Comparison of ENCODE assay signal across 8 mouse cellular contexts in the genomic region with DNA sequence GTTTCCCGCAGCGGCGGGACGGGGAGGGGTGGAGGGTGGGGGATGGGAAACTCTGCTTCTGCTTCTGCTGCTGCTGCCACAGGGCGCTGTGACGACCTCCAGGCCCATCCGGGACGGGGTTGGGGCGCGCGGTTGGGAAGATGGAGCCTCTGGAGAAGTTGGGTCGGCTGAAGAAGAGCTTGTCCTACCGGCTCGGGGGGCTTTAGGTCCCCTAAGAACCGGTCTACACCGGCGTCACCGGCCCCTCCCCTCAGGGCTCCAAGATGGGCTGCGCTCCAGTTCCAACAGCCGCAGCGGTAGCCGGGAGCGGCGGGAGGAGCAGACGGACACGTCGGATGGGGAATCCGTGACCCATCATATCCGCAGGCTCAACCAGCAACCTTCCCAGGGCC. TPM values are rescaled to one million over a fixed set of nuclear protein-coding genes. Genes with fewer than 3 reads are reported as not detected.
DNase-seq lines count a peak whose midpoint lies in the region; ATAC-seq and TF ChIP-seq lines count a peak whose summit lies in the region.

No protein-coding gene starts in this region.

- 0 out of 2 replicates have a peak, but pooled peaks have one; percentile 13 for TF ChIP-seq POLR2A in bone marrow, adult 2 months (IDR thresholded peaks at IDR 0.05; ENCODE audit: borderline replicate concordance, control insufficient read depth, low read depth, low read length)

- ATAC-seq in erythroid progenitor cell, adult 5-6 weeks (replicated peaks; ENCODE audit: low FRiP score, poor library complexity, severe bottlenecking), result 0 out of 2 replicates have a peak, but pooled peaks have one; percentile 26
- ATAC-seq in heart, embryonic 15.5 days (replicated peaks; ENCODE audit: insufficient number of reproducible peaks, insufficient read depth, low FRiP score, low read depth), result peak; percentile 31
- 0 out of 2 replicates have a peak, but pooled peaks have one; percentile 4 for ATAC-seq in liver, embryonic 15.5 days (ENCODE audit: insufficient read depth)
- ATAC-seq in neural tube, embryonic 14.5 days (ENCODE audit: low read depth), result peak; percentile 29
- ATAC-seq in megakaryocyte-erythroid progenitor cell, adult 5-6 weeks (replicated peaks; ENCODE audit: low FRiP score, low TSS enrichment, poor library complexity, severe bottlenecking), result no peak

- peak overlapping the region; percentile 80 for H3K9ac ChIP-seq in heart, embryonic 15.5 days
- peak overlapping the region; percentile 62 for H3K9ac ChIP-seq in liver, embryonic 15.5 days
- peak overlapping the region; percentile 82 for H3K9ac ChIP-seq in neural tube, embryonic 14.5 days (replicated peaks; ENCODE audit: low read depth, low read length)

- no peak for TF ChIP-seq CTCF in E14TG2a.4 (conservative IDR thresholded peaks at IDR 0.05; ENCODE audit: low read length)
- TF ChIP-seq CTCF in bone marrow, adult 2 months (IDR thresholded peaks at IDR 0.05; ENCODE audit: control insufficient read depth, insufficient read depth, low read length), result no peak

- H3K4me2 ChIP-seq in heart, embryonic 15.5 days, result peak overlapping the region; percentile 91
- H3K4me2 ChIP-seq in liver, embryonic 15.5 days, result peak overlapping the region; percentile 98
- peak overlapping the region; percentile 86 for H3K4me2 ChIP-seq in neural tube, embryonic 14.5 days (ENCODE audit: low read depth, low read length)

- H3K4me1 ChIP-seq in E14TG2a.4 (replicated peaks; ENCODE audit: low read depth, low read length), result peaks cover 59% of the 10 kb centered on the region
- H3K4me1 ChIP-seq in bone marrow, adult 2 months (ENCODE audit: control insufficient read depth, insufficient read depth, low read length), result no peaks in the 10 kb centered on the region; the same call in none of the 2 replicates
- peaks cover 19% of the 10 kb centered on the region for H3K4me1 ChIP-seq in heart, embryonic 15.5 days (replicated peaks)
- peaks cover 38% of the 10 kb centered on the region for H3K4me1 ChIP-seq in liver, embryonic 15.5 days (replicated peaks)
- H3K4me1 ChIP-seq in neural tube, embryonic 14.5 days (ENCODE audit: control insufficient read depth, insufficient read depth, low read length), result peaks cover 15% of the 10 kb centered on the region; the same call in 1 of the 2 replicates

- 1% methylated on average over 29 of the region's 29 CpGs for WGBS in bone marrow, adult 2 months
- under 1% methylated on average over 28 of the region's 29 CpGs for WGBS in heart, embryonic 15.5 days
- WGBS in liver, embryonic 15.5 days (ENCODE audit: insufficient replicate concordance), result 0% methylated on average over 29 of the region's 29 CpGs
- WGBS in neural tube, embryonic 14.5 days, result under 1% methylated on average over 25 of the region's 29 CpGs

- peak overlapping the region; percentile 93 for H3K4me3 ChIP-seq in E14TG2a.4 (replicated peaks; ENCODE audit: low read length)
- H3K4me3 ChIP-seq in bone marrow, adult 2 months (replicated peaks; ENCODE audit: control insufficient read depth, low read depth, low read length), result peak overlapping the region; percentile 76
- peak overlapping the region; percentile 92 for H3K4me3 ChIP-seq in heart, embryonic 15.5 days
- H3K4me3 ChIP-seq in liver, embryonic 15.5 days (replicated peaks), result peak overlapping the region; percentile 89
- H3K4me3 ChIP-seq in neural tube, embryonic 14.5 days (ENCODE audit: low read depth, low read length), result peak overlapping the region; percentile 94

- H3K9me3 ChIP-seq in E14TG2a.4 (ENCODE audit: low read length), result no peaks in the 10 kb centered on the region
- H3K9me3 ChIP-seq in heart, embryonic 15.5 days (replicated peaks), result no peaks in the 10 kb centered on the region
- no peaks in the 10 kb centered on the region for H3K9me3 ChIP-seq in liver, embryonic 15.5 days (replicated peaks)
- H3K9me3 ChIP-seq in neural tube, embryonic 14.5 days (ENCODE audit: control insufficient read depth, low read length), result no peaks in the 10 kb centered on the region

- DNase-seq in kidney, postnatal 10 days, result peak; percentile 76

- no peaks in the 10 kb centered on the region for H3K27me3 ChIP-seq in E14TG2a.4 (ENCODE audit: insufficient read depth, low read length)
- H3K27me3 ChIP-seq in heart, embryonic 15.5 days, result no peaks in the 10 kb centered on the region
- no peaks in the 10 kb centered on the region; the same call in 1 of the 2 replicates for H3K27me3 ChIP-seq in liver, embryonic 15.5 days
- H3K27me3 ChIP-seq in neural tube, embryonic 14.5 days (ENCODE audit: control insufficient read depth, insufficient read depth, low read length), result no peaks in the 10 kb centered on the region

- H3K27ac ChIP-seq in bone marrow, adult 2 months (ENCODE audit: control insufficient read depth, insufficient read depth, low read depth, low read length, poor library complexity), result peak overlapping the region; percentile 84
- H3K27ac ChIP-seq in heart, embryonic 15.5 days, result peak overlapping the region; percentile 97
- peak overlapping the region; percentile 89 for H3K27ac ChIP-seq in liver, embryonic 15.5 days (replicated peaks)
- peak overlapping the region; percentile 91 for H3K27ac ChIP-seq in neural tube, embryonic 14.5 days (ENCODE audit: low read depth, low read length)

- peaks cover 64% of the 10 kb centered on the region for H3K36me3 ChIP-seq in E14TG2a.4 (ENCODE audit: insufficient read depth, low read length)
- H3K36me3 ChIP-seq in heart, embryonic 15.5 days, result peaks cover 26% of the 10 kb centered on the region
- H3K36me3 ChIP-seq in liver, embryonic 15.5 days (replicated peaks), result peaks cover 14% of the 10 kb centered on the region
- H3K36me3 ChIP-seq in neural tube, embryonic 14.5 days (ENCODE audit: control insufficient read depth, insufficient read depth, low read length), result peaks cover 24% of the 10 kb centered on the region

RNA-seq across cellular contexts. Expression of a gene that starts 0.3 kb away (rescaled TPM):
- 23.0 and 34.5 TPM in 2 replicates for polyA plus RNA-seq in bone marrow, adult 2 months (2011; ENCODE audit: insufficient read depth, insufficient read length, low replicate concordance, missing spikeins)
- total RNA-seq in erythroid progenitor cell, adult 5-6 weeks (2015; ENCODE audit: low replicate concordance), result 5.4 and 6.5 TPM in 2 replicates
- 4.6 TPM in 1 of 2 replicates, not detected in the other for total RNA-seq in erythroid progenitor cell, adult 5-6 weeks (2017; ENCODE audit: low replicate concordance)
- 13.7 and 20.4 TPM in 2 replicates for polyA plus RNA-seq in heart, embryonic 15.5 days (2015; fragmentation: Nextera tagmentation; extraction: Ambion mirVana)
- polyA plus RNA-seq in liver, embryonic 15.5 days (2015; fragmentation: Nextera tagmentation; extraction: Ambion mirVana), result 5.5 and 6.8 TPM in 2 replicates
- 65.3 and 78.2 TPM in 2 replicates for polyA plus RNA-seq in neural tube, embryonic 14.5 days (2014; fragmentation: Nextera tagmentation; extraction: Ambion mirVana)
- total RNA-seq in megakaryocyte-erythroid progenitor cell, adult 5-6 weeks (2014; fragmentation: Nextera tagmentation), result 41.0 and 48.3 TPM in 2 replicates
- 20.5 and 31.3 TPM in 2 replicates for total RNA-seq in megakaryocyte-erythroid progenitor cell, adult 5-6 weeks (2017)

RNA-seq across cellular contexts. Expression of a gene that starts 0.7 kb away (rescaled TPM):
- 28.0 and 29.9 TPM in 2 replicates for polyA plus RNA-seq in bone marrow, adult 2 months (2011; ENCODE audit: insufficient read depth, insufficient read length, low replicate concordance, missing spikeins)
- total RNA-seq in erythroid progenitor cell, adult 5-6 weeks (2015; ENCODE audit: low replicate concordance), result 1.3 and 4.3 TPM in 2 replicates
- total RNA-seq in erythroid progenitor cell, adult 5-6 weeks (2017; ENCODE audit: low replicate concordance), result 3.3 and 4.9 TPM in 2 replicates
- polyA plus RNA-seq in heart, embryonic 15.5 days (2015; fragmentation: Nextera tagmentation; extraction: Ambion mirVana), result 31.4 and 37.8 TPM in 2 replicates
- polyA plus RNA-seq in liver, embryonic 15.5 days (2015; fragmentation: Nextera tagmentation; extraction: Ambion mirVana), result 9.3 and 10.8 TPM in 2 replicates
- polyA plus RNA-seq in neural tube, embryonic 14.5 days (2014; fragmentation: Nextera tagmentation; extraction: Ambion mirVana), result 45.9 and 50.3 TPM in 2 replicates
- 27.1 and 28.2 TPM in 2 replicates for total RNA-seq in megakaryocyte-erythroid progenitor cell, adult 5-6 weeks (2014; fragmentation: Nextera tagmentation)
- total RNA-seq in megakaryocyte-erythroid progenitor cell, adult 5-6 weeks (2017), result 13.8 and 16.3 TPM in 2 replicates

RNA-seq across cellular contexts. Expression of a gene that starts 10.8 kb away (rescaled TPM):
- polyA plus RNA-seq in bone marrow, adult 2 months (2011; ENCODE audit: insufficient read depth, insufficient read length, low replicate concordance, missing spikeins), result 77.2 and 120 TPM in 2 replicates
- 26.3 and 36.9 TPM in 2 replicates for total RNA-seq in erythroid progenitor cell, adult 5-6 weeks (2015; ENCODE audit: low replicate concordance)
- 120 and 139 TPM in 2 replicates for total RNA-seq in erythroid progenitor cell, adult 5-6 weeks (2017; ENCODE audit: low replicate concordance)
- 57.8 and 71.3 TPM in 2 replicates for polyA plus RNA-seq in heart, embryonic 15.5 days (2015; fragmentation: Nextera tagmentation; extraction: Ambion mirVana)
- polyA plus RNA-seq in liver, embryonic 15.5 days (2015; fragmentation: Nextera tagmentation; extraction: Ambion mirVana), result 37.4 and 47.0 TPM in 2 replicates
- polyA plus RNA-seq in neural tube, embryonic 14.5 days (2014; fragmentation: Nextera tagmentation; extraction: Ambion mirVana), result 71.1 and 81.1 TPM in 2 replicates
- total RNA-seq in megakaryocyte-erythroid progenitor cell, adult 5-6 weeks (2014; fragmentation: Nextera tagmentation), result 132 and 157 TPM in 2 replicates
- total RNA-seq in megakaryocyte-erythroid progenitor cell, adult 5-6 weeks (2017), result 398 and 560 TPM in 2 replicates

RNA-seq across cellular contexts. Expression of a gene that starts 40.0 kb away (rescaled TPM):
- 48.0 and 67.4 TPM in 2 replicates for polyA plus RNA-seq in bone marrow, adult 2 months (2011; ENCODE audit: insufficient read depth, insufficient read length, low replicate concordance, missing spikeins)
- 84.3 and 115 TPM in 2 replicates for total RNA-seq in erythroid progenitor cell, adult 5-6 weeks (2015; ENCODE audit: low replicate concordance)
- 293 and 328 TPM in 2 replicates for total RNA-seq in erythroid progenitor cell, adult 5-6 weeks (2017; ENCODE audit: low replicate concordance)
- polyA plus RNA-seq in heart, embryonic 15.5 days (2015; fragmentation: Nextera tagmentation; extraction: Ambion mirVana), result 1.3 and 2.7 TPM in 2 replicates
- polyA plus RNA-seq in liver, embryonic 15.5 days (2015; fragmentation: Nextera tagmentation; extraction: Ambion mirVana), result 8.2 and 9.2 TPM in 2 replicates
- 11.0 and 12.7 TPM in 2 replicates for polyA plus RNA-seq in neural tube, embryonic 14.5 days (2014; fragmentation: Nextera tagmentation; extraction: Ambion mirVana)
- total RNA-seq in megakaryocyte-erythroid progenitor cell, adult 5-6 weeks (2014; fragmentation: Nextera tagmentation), result 6.8 and 10.1 TPM in 2 replicates
- 25.5 and 35.1 TPM in 2 replicates for total RNA-seq in megakaryocyte-erythroid progenitor cell, adult 5-6 weeks (2017)

RNA-seq across cellular contexts. Expression of a gene that starts 52.3 kb away (rescaled TPM):
- polyA plus RNA-seq in bone marrow, adult 2 months (2011; ENCODE audit: insufficient read depth, insufficient read length, low replicate concordance, missing spikeins), result 60.1 and 94.6 TPM in 2 replicates
- total RNA-seq in erythroid progenitor cell, adult 5-6 weeks (2015; ENCODE audit: low replicate concordance), result 109 and 146 TPM in 2 replicates
- total RNA-seq in erythroid progenitor cell, adult 5-6 weeks (2017; ENCODE audit: low replicate concordance), result 93.4 and 104 TPM in 2 replicates
- 4.7 and 11.6 TPM in 2 replicates for polyA plus RNA-seq in heart, embryonic 15.5 days (2015; fragmentation: Nextera tagmentation; extraction: Ambion mirVana)
- polyA plus RNA-seq in liver, embryonic 15.5 days (2015; fragmentation: Nextera tagmentation; extraction: Ambion mirVana), result 52.8 and 65.8 TPM in 2 replicates
- 2.6 and 3.8 TPM in 2 replicates for polyA plus RNA-seq in neural tube, embryonic 14.5 days (2014; fragmentation: Nextera tagmentation; extraction: Ambion mirVana)
- 55.6 and 98.1 TPM in 2 replicates for total RNA-seq in megakaryocyte-erythroid progenitor cell, adult 5-6 weeks (2014; fragmentation: Nextera tagmentation)
- total RNA-seq in megakaryocyte-erythroid progenitor cell, adult 5-6 weeks (2017), result 84.5 and 111 TPM in 2 replicates
